Mouse (Mus musculus) erythroblast, embryonic 14.5 days (primary cell): Measurements from ENCODE around the gene Gm45785.

Experiments
- GATA1 ChIP-seq: IDR thresholded peaks from 2 replicates; pipeline ENCODE4 v1.6.1; 2012; ENCODE audit warnings: low read length, inconsistent platforms, mixed read lengths
- TAL1 ChIP-seq: IDR thresholded peaks from 3 replicates; pipeline ENCODE4 v1.6.1; 2012; ENCODE audit warnings: low read length, inconsistent platforms, mixed read lengths

- TF ChIP-seq GATA1 (no peak), TAL1 (no peak)
Measured at GRCm38 (mm10) chr7:140793541-140793940, 62.6 kb downstream of the Gm45785 start.
